Mouse (Mus musculus): ENCODE results near the gene Sbf2.

- no peak for TF ChIP-seq POLR2A (IDR thresholded peaks at IDR 0.05; ENCODE audit: low read depth, low read length)
- TF ChIP-seq CTCF (IDR thresholded peaks at IDR 0.05; ENCODE audit: extremely low read depth, insufficient read depth, insufficient read length, insufficient replicate concordance), result no peak
These were observed 308.4 kb downstream of the Sbf2 start for GRCm38 (mm10) chr7:110306281-110306680.

All from spleen, adult 2 months (tissue).